Mouse (Mus musculus) forebrain, embryonic 12.5 days (tissue): ENCODE measurements around the gene Dgcr8. TPM values are rescaled to one million over a fixed set of nuclear protein-coding genes. Genes with fewer than 3 reads are reported as not detected.

ENCODE experiments used
- ATAC-seq: fragments of 200-750 bp; cut with Nextera tagmentation; 2 replicates; pipeline ENCODE4 v1.8.0; 2017; ENCODE audit warnings: moderate TSS enrichment; ENCODE audit not compliant: low FRiP score
- H3K27ac ChIP-seq: fragments of 300-500 bp; sonication (generic); 2 replicates; pipeline ENCODE4 v1.5.1; 2016; ENCODE audit warnings: mild to moderate bottlenecking
- H3K27me3 ChIP-seq: fragments of 300-500 bp; sonication (generic); 2 replicates; pipeline ENCODE4 v1.6.1; 2016; ENCODE audit warnings: mild to moderate bottlenecking
- H3K36me3 ChIP-seq: fragments of 300-500 bp; sonication (generic); replicated peaks from 2 replicates; pipeline ENCODE4 v1.6.1; 2016; ENCODE audit warnings: mild to moderate bottlenecking
- H3K4me1 ChIP-seq: fragments of 300-500 bp; sonication (generic); 2 replicates; pipeline ENCODE4 v1.6.1; 2016
- H3K4me2 ChIP-seq: fragments of 300-500 bp; sonication (generic); 2 replicates; pipeline ENCODE4 v1.6.1; 2016; ENCODE audit warnings: mild to moderate bottlenecking, moderate library complexity
- H3K4me3 ChIP-seq: fragments of 300-500 bp; sonication (generic); replicated peaks from 2 replicates; pipeline ENCODE4 v1.5.1; 2016; ENCODE audit warnings: mild to moderate bottlenecking
- H3K9ac ChIP-seq: fragments of 300-500 bp; sonication (generic); 2 replicates; pipeline ENCODE4 v1.6.1; 2016; ENCODE audit warnings: mild to moderate bottlenecking
- H3K9me3 ChIP-seq: fragments of 300-500 bp; sonication (generic); 2 replicates; pipeline ENCODE4 v1.6.1; 2016
- whole genome bisulfite sequencing: fragments of 180-500 bp; shearing (Covaris S2); methylation state at CpG from one replicate; pipeline ENCODE4 v1.1.7; 2016; 5-methylcytosine and 5-hydroxymethylcytosine counted together
- polyA plus RNA-seq: library from polyadenylated mRNA; unstranded; fragments of >200 nt; fragmentation: Nextera tagmentation; extraction: Ambion mirVana; gene quantifications from 2 replicates; pipeline ENCODE4 v1.2.1, GENCODE M21; 2016

Gene Dgcr8
- polyA plus RNA-seq, 1 experiment from 2014 or later: 44.2 TPM

GRCm38 (mm10) chr16:18248433-18249363 lies 40.3 kb downstream of the Dgcr8 start, which contains the start of the genes Trmt2a and Ranbp1:
Gene Trmt2a, plus strand, starts transcription at chr16:18248679.
Gene Ranbp1, minus strand, starts transcription at chr16:18248732.
- H3K36me3 ChIP-seq: peaks cover 70% of the 10 kb centered on the region
- H3K4me2 ChIP-seq: peak within 1 kb of the TSS; percentile 83
- H3K9me3 ChIP-seq: no peaks in the 10 kb centered on the region
- peak within 1 kb of the TSS; percentile 95 for H3K4me3 ChIP-seq
- H3K27me3 ChIP-seq: no peaks in the 10 kb centered on the region
- peak within 1 kb of the TSS; percentile 97 for H3K9ac ChIP-seq
- H3K4me1 ChIP-seq: peaks cover 47% of the 10 kb centered on the region
- peak; percentile 95 for ATAC-seq
- under 1% methylated on average over 100 of the region's 102 CpGs for WGBS
- peak within 1 kb of the TSS; percentile 94 for H3K27ac ChIP-seq

DNA sequence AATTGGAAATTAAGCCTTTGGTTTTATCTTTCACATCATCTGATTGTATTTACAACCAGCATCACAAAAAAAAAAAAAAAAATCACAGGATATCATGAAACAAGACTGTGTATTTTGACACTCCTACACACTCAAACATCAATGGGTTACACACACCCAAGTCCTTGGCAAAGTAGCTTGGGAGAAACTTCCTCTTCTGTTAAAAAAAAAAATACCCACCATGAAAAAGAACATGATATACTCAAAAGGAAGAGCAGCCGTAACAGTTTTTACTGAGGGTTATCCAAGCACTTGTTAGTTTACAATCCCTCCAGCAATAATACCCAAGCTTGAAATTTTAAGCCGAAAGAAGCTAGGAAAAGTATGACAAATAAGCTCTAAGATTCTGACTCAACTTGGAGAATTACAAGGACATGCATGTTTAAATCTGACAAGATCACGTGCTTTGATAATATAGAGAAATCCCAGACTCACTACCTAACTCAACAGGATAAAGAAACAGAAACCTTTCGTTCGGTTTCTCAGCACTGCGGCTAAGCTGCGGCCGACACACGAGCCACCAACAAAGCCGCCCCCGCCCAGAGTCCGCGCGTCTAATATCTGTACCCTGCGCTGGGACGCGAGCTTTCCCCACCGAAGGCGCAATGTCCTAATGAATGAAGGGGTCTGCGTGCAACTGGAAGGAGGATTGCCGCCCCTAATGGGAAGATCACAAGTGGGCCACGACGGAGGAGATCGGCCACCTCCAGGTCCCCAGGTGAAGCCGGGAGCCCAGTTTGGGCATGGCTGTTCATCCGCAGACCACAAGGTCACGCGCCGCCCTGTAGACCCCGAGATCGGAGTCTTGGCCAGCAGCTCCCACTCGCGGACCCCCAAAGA lies 41.3 kb downstream of the Dgcr8 start:
- H3K27ac ChIP-seq: peak overlapping the region; percentile 94
- under 1% methylated on average over 33 of the region's 33 CpGs for WGBS
- H3K4me2 ChIP-seq: peak overlapping the region; percentile 83
- no peaks in the 10 kb centered on the region for H3K27me3 ChIP-seq
- peak overlapping the region; percentile 95 for H3K4me3 ChIP-seq
- H3K36me3 ChIP-seq: peaks cover 70% of the 10 kb centered on the region
- ATAC-seq: peak; percentile 5; the same call in 1 of the 2 replicates
- peaks cover 47% of the 10 kb centered on the region for H3K4me1 ChIP-seq
- H3K9ac ChIP-seq: peak overlapping the region; percentile 97
- no peaks in the 10 kb centered on the region for H3K9me3 ChIP-seq

GRCm38 (mm10) chr16:18241581-18241980 lies 47.5 kb downstream of the Dgcr8 start:
- Histone ChIP-seq H3K4me3 (no peak overlapping the region), H3K9me3 (no peaks in the 10 kb centered on the region), H3K4me1 (peaks cover 11% of the 10 kb centered on the region), H3K4me2 (no peak overlapping the region), H3K27ac (no peak overlapping the region), H3K27me3 (no peaks in the 10 kb centered on the region), H3K9ac (no peak overlapping the region), H3K36me3 (peaks cover 90% of the 10 kb centered on the region)
- no peak for ATAC-seq
- 96% methylated on average over 10 of the region's 10 CpGs for WGBS

GRCm38 (mm10) chr16:18236676-18237501 lies 52.2 kb downstream of the Dgcr8 start:
- H3K4me2 ChIP-seq: no peak overlapping the region
- no peak overlapping the region for H3K9ac ChIP-seq
- 73% methylated on average over 7 of the region's 7 CpGs for WGBS
- H3K27ac ChIP-seq: peak overlapping the region; percentile 89; the same call in 1 of the 2 replicates
- H3K4me1 ChIP-seq: peaks cover 30% of the 10 kb centered on the region
- peaks cover 43% of the 10 kb centered on the region for H3K36me3 ChIP-seq
- H3K4me3 ChIP-seq: no peak overlapping the region
- H3K27me3 ChIP-seq: no peaks in the 10 kb centered on the region
- ATAC-seq: no peak
- no peaks in the 10 kb centered on the region for H3K9me3 ChIP-seq

GRCm38 (mm10) chr16:18235389-18236065 lies 53.5 kb downstream of the Dgcr8 start:
- Histone ChIP-seq H3K9ac (peak overlapping the region; percentile 93), H3K27ac (peak overlapping the region; percentile 89), H3K36me3 (peaks cover 29% of the 10 kb centered on the region), H3K27me3 (no peaks in the 10 kb centered on the region), H3K4me3 (peak overlapping the region; percentile 86), H3K9me3 (no peaks in the 10 kb centered on the region), H3K4me1 (peaks cover 34% of the 10 kb centered on the region), H3K4me2 (peak overlapping the region; percentile 78)
- peak; percentile 84 for ATAC-seq
- WGBS: 5% methylated on average over 19 of the region's 19 CpGs

GRCm38 (mm10) chr16:18234671-18235388 lies 54.2 kb downstream of the Dgcr8 start, which contains the start of gene Zdhhc8:
Gene Zdhhc8, minus strand, starts transcription at chr16:18235136.
- Histone ChIP-seq H3K4me3 (peak within 1 kb of the TSS; percentile 86), H3K27ac (peak within 1 kb of the TSS; percentile 89), H3K9me3 (no peaks in the 10 kb centered on the region), H3K36me3 (peaks cover 22% of the 10 kb centered on the region), H3K27me3 (no peaks in the 10 kb centered on the region), H3K4me2 (peak within 1 kb of the TSS; percentile 78), H3K4me1 (peaks cover 38% of the 10 kb centered on the region), H3K9ac (peak within 1 kb of the TSS; percentile 93)
- peak; percentile 87 for ATAC-seq
- under 1% methylated on average over 73 of the region's 79 CpGs for WGBS

- Histone ChIP-seq H3K9me3 (no peaks in the 10 kb centered on the region), H3K27me3 (no peaks in the 10 kb centered on the region), H3K9ac (peak overlapping the region; percentile 93), H3K36me3 (peaks cover 17% of the 10 kb centered on the region), H3K4me1 (peaks cover 43% of the 10 kb centered on the region), H3K4me2 (peak overlapping the region; percentile 78), H3K27ac (peak overlapping the region; percentile 89), H3K4me3 (peak overlapping the region; percentile 86)
- 20% methylated on average over 13 of the region's 13 CpGs for WGBS
- ATAC-seq: 0 out of 2 replicates have a peak, but pooled peaks have one; percentile 7
Measured at GRCm38 (mm10) chr16:18233919-18234670, 55.0 kb downstream of the Dgcr8 start.

GRCm38 (mm10) chr16:18233451-18233850 lies 55.6 kb downstream of the Dgcr8 start:
- peaks cover 15% of the 10 kb centered on the region for H3K36me3 ChIP-seq
- 48% methylated on average over 1 of the region's 1 CpGs for WGBS
- ATAC-seq: no peak
- no peak overlapping the region for H3K27ac ChIP-seq
- no peak overlapping the region for H3K4me3 ChIP-seq
- H3K4me1 ChIP-seq: peaks cover 43% of the 10 kb centered on the region
- H3K4me2 ChIP-seq: peak overlapping the region; percentile 78; the same call in 1 of the 2 replicates
- peak overlapping the region; percentile 93; the same call in 1 of the 2 replicates for H3K9ac ChIP-seq
- H3K9me3 ChIP-seq: no peaks in the 10 kb centered on the region
- H3K27me3 ChIP-seq: no peaks in the 10 kb centered on the region

GRCm38 (mm10) chr16:18231451-18231850 lies 57.6 kb downstream of the Dgcr8 start:
- no peak for ATAC-seq
- H3K4me1 ChIP-seq: peaks cover 41% of the 10 kb centered on the region

GRCm38 (mm10) chr16:18231047-18231446 lies 58.0 kb downstream of the Dgcr8 start:
- H3K36me3 ChIP-seq: peaks cover 28% of the 10 kb centered on the region
- H3K9ac ChIP-seq: no peak overlapping the region
- no peaks in the 10 kb centered on the region for H3K9me3 ChIP-seq
- no peaks in the 10 kb centered on the region for H3K27me3 ChIP-seq
- no peak for ATAC-seq
- no peak overlapping the region for H3K27ac ChIP-seq
- H3K4me2 ChIP-seq: no peak overlapping the region
- 92% methylated on average over 3 of the region's 3 CpGs for WGBS
- H3K4me3 ChIP-seq: no peak overlapping the region
- peaks cover 37% of the 10 kb centered on the region for H3K4me1 ChIP-seq

More at GRCm38 (mm10) chr16:18231451-18231850, 57.6 kb downstream of the Dgcr8 start:
- no peak overlapping the region for H3K9ac ChIP-seq
- H3K4me3 ChIP-seq: no peak overlapping the region
- 89% methylated on average over 4 of the region's 4 CpGs for WGBS
- peaks cover 24% of the 10 kb centered on the region for H3K36me3 ChIP-seq
- no peaks in the 10 kb centered on the region for H3K27me3 ChIP-seq
- no peak overlapping the region for H3K4me2 ChIP-seq
- H3K9me3 ChIP-seq: no peaks in the 10 kb centered on the region
- no peak overlapping the region for H3K27ac ChIP-seq
